Mouse (Mus musculus) cerebellum, adult 2 months (tissue): ENCODE results near the gene Vapa.

Experiments
- CTCF ChIP-seq: fragments of 200-500 bp; IDR thresholded peaks from 2 replicates; pipeline ENCODE4 v1.5.1; 2011; ENCODE audit warnings: low read depth, mild to moderate bottlenecking, control low read depth, low read length, moderate library complexity, borderline replicate concordance; ENCODE audit not compliant: insufficient read depth
- POLR2A ChIP-seq: fragments of 200-500 bp; IDR thresholded peaks from 2 replicates; pipeline ENCODE4 v1.6.1; 2011; ENCODE audit warnings: low read length, control low read depth, borderline replicate concordance; ENCODE audit not compliant: insufficient read depth

DNA sequence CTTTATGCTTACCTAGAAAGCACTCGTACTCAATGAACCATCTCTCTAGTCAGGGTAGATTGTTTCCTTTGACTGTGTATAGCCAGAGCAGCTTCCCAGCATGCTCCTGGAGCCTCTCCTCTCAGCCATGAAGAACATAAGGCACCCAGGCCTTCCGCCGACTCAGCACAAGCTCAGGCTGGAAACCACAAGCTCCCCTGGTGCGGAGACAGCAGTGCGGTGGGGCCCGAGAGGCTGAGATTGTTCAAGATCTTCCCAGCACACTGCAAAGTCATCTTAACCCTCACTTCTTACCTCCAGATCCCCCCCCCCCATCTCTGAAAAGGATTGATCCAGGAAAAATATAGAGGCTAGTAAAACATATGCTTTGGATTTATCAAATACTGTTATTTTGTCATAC is 37.2 kb upstream of the Vapa start:
- no peak for TF ChIP-seq POLR2A
- no peak for TF ChIP-seq CTCF
